Mouse (Mus musculus) kidney, embryonic 14.5 days (tissue): Measurements from ENCODE around the gene Pfkfb1. TPM values are rescaled to one million over a fixed set of nuclear protein-coding genes. Genes with fewer than 3 reads are reported as not detected.

Experiments used
- ATAC-seq: fragments of 200-750 bp; cut with Nextera tagmentation; 2 replicates; pipeline ENCODE4 v1.8.0; 2017; ENCODE audit warnings: moderate number of reproducible peaks, mild to moderate bottlenecking, moderate TSS enrichment, moderate library complexity; ENCODE audit not compliant: low FRiP score, low TSS enrichment
- H3K27ac ChIP-seq: fragments of 300-500 bp; sonication (generic); 2 replicates; pipeline ENCODE4 v1.5.1; 2014; ENCODE audit warnings: low read depth, mild to moderate bottlenecking, low read length, moderate library complexity, mixed read lengths
- H3K27me3 ChIP-seq: fragments of 300-500 bp; sonication (generic); 2 replicates; pipeline ENCODE4 v1.6.1; 2014; ENCODE audit warnings: mild to moderate bottlenecking, low read length; ENCODE audit not compliant: control insufficient read depth, insufficient read depth
- H3K36me3 ChIP-seq: fragments of 300-500 bp; sonication (generic); 2 replicates; pipeline ENCODE4 v1.6.1; 2014; ENCODE audit warnings: low read length, mixed read lengths; ENCODE audit not compliant: control insufficient read depth, insufficient read depth
- H3K4me1 ChIP-seq: fragments of 300-500 bp; sonication (generic); 2 replicates; pipeline ENCODE4 v1.6.1; 2014; ENCODE audit warnings: low read length, mixed read lengths; ENCODE audit not compliant: control insufficient read depth, insufficient read depth
- H3K4me2 ChIP-seq: fragments of 300-500 bp; sonication (generic); replicated peaks from 2 replicates; pipeline ENCODE4 v1.6.1; 2014; ENCODE audit warnings: low read depth, mild to moderate bottlenecking, low read length
- H3K4me3 ChIP-seq: fragments of 300-500 bp; sonication (generic); 2 replicates; pipeline ENCODE4 v1.5.1; 2014; ENCODE audit warnings: mild to moderate bottlenecking, low read length
- H3K9ac ChIP-seq: fragments of 300-500 bp; sonication (generic); 2 replicates; pipeline ENCODE4 v1.6.1; 2014; ENCODE audit warnings: low read depth, mild to moderate bottlenecking, low read length, moderate library complexity
- H3K9me3 ChIP-seq: fragments of 300-500 bp; sonication (generic); 2 replicates; pipeline ENCODE4 v1.6.1; 2016; ENCODE audit warnings: low read length; ENCODE audit not compliant: control insufficient read depth
- WGBS: fragments of 180-500 bp; shearing (Covaris S2); extraction: QIAGEN DNeasy Blood & Tissue Kit; methylation state at CpG from one replicate; pipeline ENCODE4 v1.1.7; 2014; 5-methylcytosine and 5-hydroxymethylcytosine counted together
- polyA plus RNA-seq: library from polyadenylated mRNA; unstranded; fragments of >200 nt; fragmentation: Nextera tagmentation; extraction: Ambion mirVana; gene quantifications from 2 replicates; pipeline ENCODE4 v1.2.1, GENCODE M21; 2014

Pfkfb1 gene
- polyA plus RNA-seq, 1 experiment from 2014 or later, result 8.6 TPM

GRCm38 (mm10) chrX:150585116-150585515 lies 2.9 kb upstream of the Pfkfb1 start:
- Histone ChIP-seq H3K27me3 (no peaks in the 10 kb centered on the region), H3K27ac (no peak overlapping the region), H3K4me2 (no peak overlapping the region), H3K9ac (no peak overlapping the region), H3K4me1 (no peaks in the 10 kb centered on the region), H3K36me3 (peaks cover 12% of the 10 kb centered on the region; the same call in 1 of the 2 replicates), H3K4me3 (no peak overlapping the region), H3K9me3 (no peaks in the 10 kb centered on the region)
- 91% methylated on average over 8 of the region's 8 CpGs for WGBS
- no peak for ATAC-seq

- Histone ChIP-seq H3K4me3 (peak within 1 kb of the TSS; percentile 53), H3K27me3 (no peaks in the 10 kb centered on the region), H3K4me2 (peak within 1 kb of the TSS; percentile 47; the same call in 1 of the 2 replicates), H3K4me1 (no peaks in the 10 kb centered on the region), H3K9ac (no peak within 1 kb of the TSS), H3K36me3 (peaks cover 8% of the 10 kb centered on the region; the same call in 1 of the 2 replicates), H3K9me3 (no peaks in the 10 kb centered on the region), H3K27ac (no peak within 1 kb of the TSS)
- 71% methylated on average over 5 of the region's 5 CpGs for WGBS
- no peak for ATAC-seq
Measured at GRCm38 (mm10) chrX:150589696-150590095, 1.7 kb downstream of the Pfkfb1 start, which contains the start of gene Apex2. Gene Apex2 (minus strand): TSS chrX:150589868.

GRCm38 (mm10) chrX:150593266-150594035 lies 5.4 kb downstream of the Pfkfb1 start:
- no peaks in the 10 kb centered on the region for H3K9me3 ChIP-seq
- H3K9ac ChIP-seq, result no peak overlapping the region
- H3K27ac ChIP-seq, result no peak overlapping the region
- no peaks in the 10 kb centered on the region for H3K4me1 ChIP-seq
- H3K4me3 ChIP-seq, result no peak overlapping the region
- no peak overlapping the region for H3K4me2 ChIP-seq
- no peaks in the 10 kb centered on the region for H3K27me3 ChIP-seq
- no peaks in the 10 kb centered on the region for H3K36me3 ChIP-seq
- WGBS, result 85% methylated on average over 12 of the region's 12 CpGs
- ATAC-seq, result no peak

GRCm38 (mm10) chrX:150594176-150594575 lies 6.1 kb downstream of the Pfkfb1 start:
- H3K4me1 ChIP-seq, result no peaks in the 10 kb centered on the region
- ATAC-seq, result no peak
- H3K9ac ChIP-seq, result no peak overlapping the region
- H3K27ac ChIP-seq, result no peak overlapping the region
- no peaks in the 10 kb centered on the region for H3K36me3 ChIP-seq
- no peak overlapping the region for H3K4me3 ChIP-seq
- H3K27me3 ChIP-seq, result no peaks in the 10 kb centered on the region
- no peaks in the 10 kb centered on the region for H3K9me3 ChIP-seq
- WGBS, result 98% methylated on average over 3 of the region's 3 CpGs
- no peak overlapping the region for H3K4me2 ChIP-seq

GRCm38 (mm10) chrX:150595016-150595760 lies 7.2 kb downstream of the Pfkfb1 start:
- Histone ChIP-seq H3K4me2 (no peak overlapping the region), H3K27ac (no peak overlapping the region), H3K36me3 (no peaks in the 10 kb centered on the region), H3K4me1 (no peaks in the 10 kb centered on the region), H3K4me3 (no peak overlapping the region), H3K9ac (no peak overlapping the region), H3K9me3 (no peaks in the 10 kb centered on the region), H3K27me3 (no peaks in the 10 kb centered on the region)
- WGBS, result 81% methylated on average over 9 of the region's 9 CpGs
- no peak for ATAC-seq

GRCm38 (mm10) chrX:150598882-150599281 lies 10.9 kb downstream of the Pfkfb1 start:
- Histone ChIP-seq H3K36me3 (no peaks in the 10 kb centered on the region), H3K9ac (no peak overlapping the region), H3K4me1 (no peaks in the 10 kb centered on the region), H3K4me3 (no peak overlapping the region), H3K9me3 (no peaks in the 10 kb centered on the region), H3K27me3 (no peaks in the 10 kb centered on the region), H3K4me2 (no peak overlapping the region), H3K27ac (no peak overlapping the region)
- no peak for ATAC-seq
- 85% methylated on average over 2 of the region's 2 CpGs for WGBS

- H3K4me2 ChIP-seq, result no peak overlapping the region
- H3K36me3 ChIP-seq, result no peaks in the 10 kb centered on the region
- no peaks in the 10 kb centered on the region for H3K9me3 ChIP-seq
- 91% methylated on average over 1 of the region's 1 CpGs for WGBS
- no peak overlapping the region for H3K9ac ChIP-seq
- H3K27ac ChIP-seq, result no peak overlapping the region
- no peaks in the 10 kb centered on the region for H3K27me3 ChIP-seq
- ATAC-seq, result no peak
- H3K4me3 ChIP-seq, result no peak overlapping the region
- H3K4me1 ChIP-seq, result no peaks in the 10 kb centered on the region
Measured at GRCm38 (mm10) chrX:150636421-150636820, 48.4 kb downstream of the Pfkfb1 start.

- H3K27me3 ChIP-seq, result no peaks in the 10 kb centered on the region
- H3K9me3 ChIP-seq, result no peaks in the 10 kb centered on the region
- no peak overlapping the region for H3K27ac ChIP-seq
Measured at GRCm38 (mm10) chrX:150656122-150656907, 68.3 kb downstream of the Pfkfb1 start.

More at GRCm38 (mm10) chrX:150656122-150656907, 68.3 kb downstream of the Pfkfb1 start:
- 49% methylated on average over 30 of the region's 44 CpGs for WGBS
- ATAC-seq, result peak; percentile 77
- H3K36me3 ChIP-seq, result no peaks in the 10 kb centered on the region; the same call in 1 of the 2 replicates
- H3K4me1 ChIP-seq, result no peaks in the 10 kb centered on the region
- peak overlapping the region; percentile 48 for H3K4me3 ChIP-seq
- peak overlapping the region; percentile 49 for H3K4me2 ChIP-seq
- H3K9ac ChIP-seq, result peak overlapping the region; percentile 53; the same call in 1 of the 2 replicates
